ENCODE assay signal across 14 mouse cellular contexts in genomic region chr3:85885906-85886305, GRCm38 (mm10). TPM values are rescaled to one million over a fixed set of nuclear protein-coding genes. Genes with fewer than 3 reads are reported as not detected.
DNase-seq lines count a peak whose midpoint lies in the region; ATAC-seq and TF ChIP-seq lines count a peak whose summit lies in the region.
"Had no signal": no experiment of that assay in that cellular context is flagged by ENCODE, and none has a peak within 500 bp of the region (broad histone marks: within the 10 kb centered on the region; RNA-seq: fewer than 3 reads in every experiment).

No protein-coding gene starts in this region.

- H3K27me3 ChIP-seq in heart, embryonic 11.5 days (ENCODE audit: control insufficient read depth, insufficient read depth, low read length) = peaks cover 6% of the 10 kb centered on the region
- no peaks in the 10 kb centered on the region for H3K27me3 ChIP-seq in kidney, postnatal 0 days (ENCODE audit: insufficient read depth, low read length)
- H3K27me3 ChIP-seq in embryonic facial prominence, embryonic 15.5 days = no peaks in the 10 kb centered on the region

- peaks cover 11% of the 10 kb centered on the region for H3K4me1 ChIP-seq in heart, embryonic 11.5 days (ENCODE audit: control insufficient read depth, insufficient read depth, low read length)
- H3K4me1 ChIP-seq in kidney, postnatal 0 days (replicated peaks; ENCODE audit: insufficient read depth, low read length) = 0 out of 2 replicates have a peak, but pooled peaks cover 3% of the 10 kb centered on the region
- peaks cover 13% of the 10 kb centered on the region; the same call in 1 of the 2 replicates for H3K4me1 ChIP-seq in embryonic facial prominence, embryonic 15.5 days

- ATAC-seq in heart, embryonic 11.5 days (replicated peaks; ENCODE audit: insufficient number of reproducible peaks, low FRiP score, low TSS enrichment) = no peak
- ATAC-seq in kidney, postnatal 0 days (replicated peaks; ENCODE audit: low FRiP score, low read depth) = no peak
- ATAC-seq in embryonic facial prominence, embryonic 15.5 days (ENCODE audit: insufficient number of reproducible peaks, low FRiP score, low TSS enrichment, low read depth) = no peak
- ATAC-seq: forebrain, embryonic 13.5 days had no signal

- DNase-seq in heart, adult 11 months = no peak
- peak; percentile 25 for DNase-seq in kidney, postnatal 0 days (ENCODE audit: low spot score)
- DNase-seq in kidney, adult 18-20 months = no peak
- peak; percentile 71 for DNase-seq in retina, adult 2 months (ENCODE audit: low read depth, low spot score)
- no peak for DNase-seq in left cerebral cortex, adult 11 months (ENCODE audit: low spot score)
- no peak for DNase-seq in urinary bladder, adult 18-20 months (ENCODE audit: low spot score in 2 of 2)
- DNase-seq: cerebellum, adult 8-10 months; embryo, embryonic 11 days; liver, embryonic 13.5 days; right cerebral cortex, adult 18-20 months; thymus, postnatal 25 days had no signal

- no peak overlapping the region for H3K4me3 ChIP-seq in heart, embryonic 11.5 days (ENCODE audit: low read depth, low read length)
- no peak overlapping the region for H3K4me3 ChIP-seq in kidney, postnatal 0 days (replicated peaks; ENCODE audit: low read depth, low read length)
- peak overlapping the region; percentile 47 for H3K4me3 ChIP-seq in embryonic facial prominence, embryonic 15.5 days (replicated peaks)

- no peaks in the 10 kb centered on the region for H3K9me3 ChIP-seq in heart, embryonic 11.5 days (replicated peaks; ENCODE audit: control insufficient read depth, low read length)
- H3K9me3 ChIP-seq in kidney, postnatal 0 days (replicated peaks; ENCODE audit: low read length) = no peaks in the 10 kb centered on the region
- H3K9me3 ChIP-seq in embryonic facial prominence, embryonic 15.5 days (replicated peaks) = no peaks in the 10 kb centered on the region
- H3K9me3 ChIP-seq: forebrain, embryonic 13.5 days; liver, embryonic 13.5 days had no signal

- peak overlapping the region; percentile 65 for H3K4me2 ChIP-seq in heart, embryonic 11.5 days
- peak overlapping the region; percentile 84 for H3K4me2 ChIP-seq in kidney, postnatal 0 days (ENCODE audit: low read length)
- H3K4me2 ChIP-seq in embryonic facial prominence, embryonic 15.5 days (replicated peaks) = peak overlapping the region; percentile 63

- TF ChIP-seq CTCF in kidney, postnatal 0 days (IDR thresholded peaks at IDR 0.05; ENCODE audit: low read depth) = no peak

- no peak overlapping the region for H3K27ac ChIP-seq in heart, embryonic 11.5 days (ENCODE audit: low read depth, low read length)
- no peak overlapping the region for H3K27ac ChIP-seq in kidney, postnatal 0 days
- no peak overlapping the region for H3K27ac ChIP-seq in embryonic facial prominence, embryonic 15.5 days (replicated peaks)
- H3K27ac ChIP-seq: forebrain, embryonic 13.5 days; liver, embryonic 13.5 days had no signal

- no peaks in the 10 kb centered on the region for H3K36me3 ChIP-seq in heart, embryonic 11.5 days (ENCODE audit: control insufficient read depth, insufficient read depth, low read length)
- H3K36me3 ChIP-seq in kidney, postnatal 0 days (ENCODE audit: insufficient read depth, low read length) = no peaks in the 10 kb centered on the region
- no peaks in the 10 kb centered on the region for H3K36me3 ChIP-seq in embryonic facial prominence, embryonic 15.5 days
- H3K36me3 ChIP-seq: liver, embryonic 13.5 days had no signal

- WGBS in heart, embryonic 11.5 days (ENCODE audit: insufficient replicate concordance) = 38% methylated on average over 1 of the region's 1 CpGs
- WGBS in kidney, postnatal 0 days = 27% methylated on average over 1 of the region's 1 CpGs
- 42% methylated on average over 1 of the region's 1 CpGs for WGBS in embryonic facial prominence, embryonic 15.5 days

- H3K9ac ChIP-seq in heart, embryonic 11.5 days (ENCODE audit: low read depth, low read length) = no peak overlapping the region
- H3K9ac ChIP-seq in kidney, postnatal 0 days (ENCODE audit: low read depth, low read length) = no peak overlapping the region
- H3K9ac ChIP-seq in embryonic facial prominence, embryonic 15.5 days = no peak overlapping the region
- H3K9ac ChIP-seq: forebrain, embryonic 13.5 days had no signal

RNA-seq across cellular contexts. Expression of gene Glt28d2, which starts 1.4 kb away (rescaled TPM):
- polyA plus RNA-seq in heart, embryonic 11.5 days (2014; fragmentation: Nextera tagmentation; extraction: Ambion mirVana) = 0.93 and 1.2 TPM in 2 replicates
- polyA plus RNA-seq in kidney, postnatal 0 days (2015; fragmentation: Nextera tagmentation; extraction: Ambion mirVana) = 4.5 and 5.0 TPM in 2 replicates
- 3.4 and 3.8 TPM in 2 replicates for polyA plus RNA-seq in embryonic facial prominence, embryonic 15.5 days (2015; fragmentation: Nextera tagmentation; extraction: Ambion mirVana)

RNA-seq across cellular contexts. Expression of gene Gm37240, which starts 1.4 kb away (rescaled TPM):
- polyA plus RNA-seq in heart, embryonic 11.5 days (2014; fragmentation: Nextera tagmentation; extraction: Ambion mirVana) = 4.5 and 5.1 TPM in 2 replicates
- polyA plus RNA-seq in kidney, postnatal 0 days (2015; fragmentation: Nextera tagmentation; extraction: Ambion mirVana) = 10.8 and 12.0 TPM in 2 replicates
- polyA plus RNA-seq in embryonic facial prominence, embryonic 15.5 days (2015; fragmentation: Nextera tagmentation; extraction: Ambion mirVana) = 12.8 and 18.1 TPM in 2 replicates

Comparison
In these comparisons a context has a peak if more than half of its experiments do, and no peak if none do; other contexts are left out.
1. DNase-seq: peak in kidney, postnatal 0 days (single experiment) and retina, adult 2 months (single experiment); none in heart, adult 11 months (single experiment), kidney, adult 18-20 months (single experiment), left cerebral cortex, adult 11 months (single experiment) and urinary bladder, adult 18-20 months (0 of 2).
2. Peak in every context shown above with its lines, with median percentiles within 50 percentile points of each other: H3K4me2 ChIP-seq.